Mouse (Mus musculus) right cerebral cortex, adult 2 months (tissue): Measurements from ENCODE around the gene Pde4b.

Experiments
- DNase-seq, 2 experiments: peaks; one replicate each; pipeline ENCODE4 v3.0.0; 2021 to 2022; ENCODE audit warnings: low spot score in 2 of 2

Gene Pde4b

GRCm38 (mm10) chr4:102535886-102536285 is 448.5 kb downstream of the Pde4b start:
- no peak for DNase-seq

GRCm38 (mm10) chr4:102538266-102538665 is 450.9 kb downstream of the Pde4b start:
- DNase-seq, result no peak

- no peak for DNase-seq
Observed at GRCm38 (mm10) chr4:102538793-102539192, 451.4 kb downstream of the Pde4b start.

DNA sequence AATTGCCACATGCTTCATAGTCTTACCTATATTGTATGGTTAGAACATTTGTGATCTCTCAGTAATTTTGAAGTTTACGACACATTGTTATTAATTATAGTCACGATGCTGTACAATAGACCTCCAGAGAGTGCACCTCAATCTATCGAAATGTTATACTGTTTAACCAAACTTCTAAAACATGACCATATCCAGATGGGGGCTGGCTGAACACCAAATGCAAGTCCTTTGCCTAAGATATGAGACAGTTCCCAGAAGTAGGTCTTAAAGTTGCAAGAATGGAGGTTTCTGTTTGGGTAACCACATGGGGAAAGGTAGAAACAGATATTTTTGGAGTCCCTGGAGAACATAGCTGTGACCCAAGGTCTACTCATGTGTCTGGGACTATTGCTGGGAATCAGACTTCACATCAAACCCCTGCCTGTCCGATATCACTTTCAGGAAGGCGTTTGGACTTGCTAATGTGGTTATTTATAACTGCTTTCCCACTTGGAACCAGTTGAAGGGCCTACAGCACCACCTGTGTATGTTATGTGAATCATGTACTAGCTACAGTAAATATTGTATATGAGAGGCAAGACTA is 452.3 kb downstream of the Pde4b start:
- no peak for DNase-seq

DNA sequence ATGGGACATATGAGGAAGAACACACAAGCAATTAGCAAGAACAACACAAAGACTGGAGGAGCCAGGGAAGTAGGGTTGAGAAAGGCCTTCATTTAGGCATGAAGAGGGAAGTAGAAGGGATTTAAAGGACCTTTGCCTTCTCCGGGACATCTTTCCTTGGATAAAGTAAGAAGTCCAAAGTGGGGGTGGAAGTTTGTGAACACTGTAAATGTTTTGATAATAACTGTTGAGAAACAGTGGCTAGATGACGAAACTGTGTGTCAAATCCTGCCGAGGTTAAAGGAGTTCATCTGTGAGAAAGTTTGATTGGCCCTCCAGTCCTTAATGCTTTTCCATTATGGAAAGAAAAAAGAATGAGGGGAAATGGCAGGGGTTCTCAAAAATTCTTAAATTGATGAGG is 455.6 kb downstream of the Pde4b start:
- no peak for DNase-seq

- peak in 1 of 2 experiments; percentile 42 for DNase-seq
Observed at GRCm38 (mm10) chr4:102545226-102545625, 457.9 kb downstream of the Pde4b start.

- DNase-seq, result no peak
Observed at GRCm38 (mm10) chr4:102555566-102555965, 468.2 kb downstream of the Pde4b start.

DNA sequence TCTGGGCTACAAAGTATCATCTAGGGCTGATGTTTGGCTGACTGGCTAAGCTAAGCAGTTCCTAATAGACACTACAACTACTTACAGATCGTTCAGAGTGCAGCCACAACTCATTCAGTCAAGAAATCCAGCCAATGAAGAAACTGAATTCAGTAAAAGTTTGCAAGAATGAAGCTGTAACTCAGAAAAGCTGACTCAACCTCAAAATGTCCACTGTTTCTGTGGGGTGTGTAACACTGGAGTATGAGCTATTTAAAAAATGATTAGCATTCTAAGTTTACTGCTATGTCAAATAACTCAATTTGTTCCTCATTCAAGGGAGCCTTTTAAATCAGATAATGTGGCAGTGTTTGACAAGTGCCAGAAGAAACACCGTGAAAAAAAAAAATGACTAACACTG is 469.7 kb downstream of the Pde4b start:
- no peak for DNase-seq

DNA sequence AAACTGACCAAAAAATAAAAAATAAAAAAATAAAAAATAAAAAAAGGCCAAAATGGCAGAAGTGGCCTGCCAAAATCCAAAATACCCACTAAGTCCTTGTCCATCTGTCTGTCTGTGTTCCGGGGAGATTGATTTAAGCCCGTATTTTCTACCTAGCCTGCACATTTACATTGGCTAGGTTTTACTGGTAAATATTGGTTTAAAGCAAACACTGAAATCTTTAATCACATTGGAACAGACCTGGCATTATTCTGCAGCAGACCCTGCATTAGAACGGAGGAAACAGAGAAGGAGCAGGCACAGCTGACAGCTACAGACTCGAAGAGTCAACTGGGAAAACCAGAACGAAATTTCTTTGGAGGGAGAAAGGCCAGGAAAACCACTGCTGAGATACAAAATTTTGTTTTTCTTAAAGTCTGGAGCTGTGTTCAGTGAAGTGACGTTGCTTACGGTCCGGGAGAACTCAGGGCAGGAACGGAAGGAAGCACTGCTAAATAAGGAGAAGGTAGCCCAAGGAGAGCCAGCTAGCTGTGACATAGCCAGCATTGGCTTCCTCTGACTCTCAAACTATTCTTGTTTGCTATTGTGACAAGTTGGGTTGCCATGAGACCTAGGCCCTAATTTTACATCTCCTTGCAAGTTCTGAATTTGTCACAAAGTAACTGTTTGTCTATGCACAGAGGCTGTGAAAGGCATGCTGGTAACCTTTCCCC is 470.3 kb downstream of the Pde4b start:
- DNase-seq, result no peak

GRCm38 (mm10) chr4:102558328-102558727 is 471.0 kb downstream of the Pde4b start:
- no peak for DNase-seq

DNA sequence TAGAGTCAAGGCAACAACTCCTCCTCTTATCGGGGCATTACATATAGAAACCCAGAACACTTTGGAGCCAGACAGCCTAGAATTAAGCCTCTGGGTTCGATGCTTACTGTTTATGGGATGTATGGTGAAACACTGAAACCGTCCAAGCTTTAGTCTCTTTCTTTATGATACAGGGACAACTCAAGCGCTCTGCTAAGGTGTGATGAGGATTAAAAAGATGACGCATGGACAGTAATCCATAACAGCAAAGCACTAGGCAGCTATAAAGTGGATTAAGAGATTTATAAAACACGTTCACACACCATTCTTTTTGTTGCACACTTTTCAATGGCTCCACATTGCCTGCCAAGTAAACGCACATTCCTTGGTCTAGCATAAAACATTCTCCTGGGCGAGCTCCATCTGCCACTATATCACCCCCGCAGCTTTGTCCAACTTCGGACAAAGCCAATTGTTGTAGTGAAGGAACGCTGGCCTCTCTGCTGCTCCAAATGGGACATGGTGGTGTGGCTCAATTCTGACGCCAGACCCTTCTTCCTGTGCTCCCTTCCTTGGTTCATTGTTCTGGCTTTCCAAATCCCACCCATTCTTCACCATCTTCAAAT is 473.4 kb downstream of the Pde4b start:
- no peak for DNase-seq

DNA sequence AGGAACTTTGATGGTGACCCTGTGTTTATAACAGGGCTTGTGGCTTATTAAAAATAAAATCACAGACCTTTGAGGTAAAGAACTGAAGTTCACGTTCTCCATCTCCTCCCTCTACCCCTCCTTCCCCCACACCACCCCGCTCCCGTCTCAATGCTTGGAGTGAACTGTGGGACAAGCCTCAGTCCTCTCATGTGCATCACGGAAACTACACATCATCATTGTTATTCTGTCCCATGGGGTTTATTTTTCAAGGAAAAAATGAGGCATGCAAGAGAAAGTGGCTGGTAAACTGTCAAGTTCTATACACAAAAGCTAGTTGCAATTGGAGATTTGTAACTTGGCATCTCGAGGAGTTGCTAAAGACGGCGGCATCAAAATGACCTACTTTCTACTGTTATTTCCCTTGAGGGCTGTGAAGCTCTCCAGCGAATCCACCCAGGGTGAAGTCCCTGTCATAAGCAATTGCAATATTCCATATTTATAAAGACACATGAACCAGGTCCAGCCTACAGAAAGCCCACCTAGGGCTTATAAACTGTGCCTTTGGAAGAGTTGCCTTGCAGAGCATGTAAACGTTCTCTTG is 476.0 kb downstream of the Pde4b start:
- DNase-seq, result no peak

DNA sequence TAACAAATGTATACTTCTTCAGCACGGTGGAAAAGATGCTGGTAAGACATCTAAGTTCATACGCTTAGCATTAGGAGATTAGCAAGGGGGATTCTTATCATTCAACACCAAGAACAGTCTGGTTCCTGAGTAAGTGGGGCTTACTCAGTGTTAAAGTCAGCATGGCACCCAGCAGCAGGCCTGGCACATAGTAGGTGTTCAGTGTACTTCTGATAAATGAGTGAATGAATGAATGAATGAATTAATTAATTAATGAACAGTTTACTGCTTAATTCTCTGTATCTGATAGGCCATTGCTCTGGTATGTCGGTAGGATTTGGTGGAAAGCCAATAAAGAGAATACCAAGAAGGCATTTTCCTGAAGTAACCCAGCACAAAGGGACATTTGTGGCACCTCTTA is 476.9 kb downstream of the Pde4b start:
- no peak for DNase-seq

DNA sequence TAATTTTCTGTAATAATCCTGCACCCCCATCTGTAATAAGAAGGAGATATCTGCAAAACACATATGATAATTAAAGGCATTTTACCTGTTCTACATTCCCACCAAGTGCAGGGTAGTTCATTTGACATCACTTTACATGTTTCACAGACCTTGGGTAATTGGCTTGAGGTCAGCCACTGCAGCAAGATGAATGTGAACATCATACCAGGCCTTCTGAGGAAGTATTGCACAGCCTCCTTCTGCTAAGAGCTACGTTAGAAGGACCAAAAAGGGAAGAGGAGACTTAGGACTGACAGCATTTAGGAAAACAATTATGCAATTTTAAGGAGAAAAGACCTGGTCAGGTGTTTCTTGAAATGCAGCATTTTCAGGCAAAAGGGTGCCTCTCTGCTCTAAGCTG is 479.1 kb downstream of the Pde4b start:
- DNase-seq, result no peak

GRCm38 (mm10) chr4:102567111-102567510 is 479.8 kb downstream of the Pde4b start:
- DNase-seq, result no peak

GRCm38 (mm10) chr4:102567676-102568254 is 480.4 kb downstream of the Pde4b start:
- DNase-seq, result no peak

DNA sequence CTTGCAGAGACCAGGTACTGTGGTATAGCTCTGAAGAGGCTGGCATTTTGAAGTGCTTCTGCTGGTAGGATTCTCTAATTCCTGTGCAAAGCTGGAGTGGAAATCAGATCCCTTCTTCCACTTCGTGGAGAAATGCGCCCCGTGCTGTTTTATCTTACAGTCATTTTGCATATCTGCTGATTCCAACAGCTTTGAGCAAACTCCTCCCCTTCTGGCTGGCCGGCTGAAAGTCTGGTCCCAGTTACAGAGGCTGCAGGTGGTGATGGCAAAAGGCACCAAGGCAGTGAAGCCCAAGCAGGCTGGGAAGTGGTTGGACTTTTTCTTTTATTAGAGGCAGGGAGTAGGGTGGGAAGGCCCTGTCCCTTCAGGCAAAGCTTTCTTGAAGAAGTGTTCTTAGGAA is 481.2 kb downstream of the Pde4b start:
- no peak for DNase-seq

DNA sequence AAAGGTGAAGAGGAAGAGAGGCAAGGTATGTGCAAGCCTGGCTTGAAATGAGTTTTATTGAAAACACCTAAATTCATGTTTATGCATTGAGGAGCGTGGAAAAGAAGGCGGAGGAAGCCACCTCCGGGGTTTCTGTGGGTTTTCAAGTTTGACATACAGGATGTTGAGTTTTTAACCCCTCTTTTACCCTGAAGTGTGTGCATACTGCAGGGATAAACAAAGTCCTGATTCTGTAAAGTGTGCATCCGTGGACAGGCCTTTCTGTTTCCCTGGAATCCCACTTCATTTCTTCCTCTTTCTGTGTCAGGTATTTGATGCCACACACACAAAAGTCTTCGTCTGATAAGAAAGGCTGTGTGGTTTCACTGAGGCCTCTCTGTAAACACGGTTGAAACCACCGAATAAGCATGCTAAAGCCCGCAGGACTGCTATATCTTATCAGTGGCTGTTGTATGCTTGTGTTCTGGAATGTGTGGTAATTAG is 481.8 kb downstream of the Pde4b start:
- no peak for DNase-seq

GRCm38 (mm10) chr4:102569950-102570765 is 482.8 kb downstream of the Pde4b start:
- DNase-seq, result peak in 1 of 2 experiments; percentile 46

- DNase-seq, result no peak
Observed at GRCm38 (mm10) chr4:102570766-102571411, 483.5 kb downstream of the Pde4b start.

- no peak for DNase-seq
Observed at GRCm38 (mm10) chr4:102572031-102572430, 484.7 kb downstream of the Pde4b start.
